8 mouse cellular contexts compared by ENCODE assay signal in the genomic region with DNA sequence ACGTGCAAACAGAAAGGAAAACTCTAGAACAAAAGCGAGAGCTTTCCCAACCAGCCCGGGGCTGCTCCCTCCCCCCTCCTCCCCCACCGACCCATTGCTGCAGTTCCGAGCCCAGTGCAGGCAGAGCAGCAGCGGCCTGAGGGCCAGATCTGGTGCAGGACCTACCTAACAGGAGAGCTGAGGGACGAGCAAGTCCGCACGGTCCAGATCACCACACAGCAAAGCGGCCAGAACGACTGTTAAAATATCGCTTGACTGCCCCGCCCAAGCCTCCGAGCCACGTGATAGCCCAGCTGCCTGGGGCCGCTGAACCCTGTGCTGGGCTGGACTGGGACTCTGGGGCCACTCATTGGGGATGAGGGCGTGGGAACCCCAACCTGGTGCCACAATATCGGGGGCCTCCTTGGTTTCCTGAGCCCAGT. TPM values are rescaled to one million over a fixed set of nuclear protein-coding genes. Genes with fewer than 3 reads are reported as not detected.
DNase-seq lines count a peak whose midpoint lies in the region; ATAC-seq and TF ChIP-seq lines count a peak whose summit lies in the region.

A gene (minus strand): TSS at position 281 of the 422 bp plus-strand sequence.

- H3K27ac ChIP-seq in bone marrow macrophage, adult 2 months (ENCODE audit: insufficient read depth, low read depth, low read length) = peak within 1 kb of the TSS; percentile 95
- peak within 1 kb of the TSS; percentile 84 for H3K27ac ChIP-seq in heart, embryonic 12.5 days (ENCODE audit: poor library complexity, severe bottlenecking)
- peak within 1 kb of the TSS; percentile 85 for H3K27ac ChIP-seq in kidney, embryonic 16.5 days (ENCODE audit: low read length)
- peak within 1 kb of the TSS; percentile 96 for H3K27ac ChIP-seq in liver, embryonic 14.5 days
- H3K27ac ChIP-seq in stomach, embryonic 15.5 days = peak within 1 kb of the TSS; percentile 83

- no peak for TF ChIP-seq CTCF in bone marrow macrophage, adult 2 months (IDR thresholded peaks at IDR 0.05; ENCODE audit: low read depth, low read length)
- TF ChIP-seq CTCF in liver, embryonic 14.5 days (IDR thresholded peaks at IDR 0.05; ENCODE audit: low read depth) = no peak

- peak within 1 kb of the TSS; percentile 76 for H3K4me3 ChIP-seq in bone marrow macrophage, adult 2 months (ENCODE audit: insufficient read depth, low read length)
- H3K4me3 ChIP-seq in heart, embryonic 12.5 days = peak within 1 kb of the TSS; percentile 69
- peak within 1 kb of the TSS; percentile 82 for H3K4me3 ChIP-seq in kidney, embryonic 16.5 days (ENCODE audit: low read length)
- peak within 1 kb of the TSS; percentile 93 for H3K4me3 ChIP-seq in liver, embryonic 14.5 days (ENCODE audit: insufficient read depth in 1 of 2, low read depth in 2 of 2, low read length in 2 of 2)
- peak within 1 kb of the TSS; percentile 73 for H3K4me3 ChIP-seq in stomach, embryonic 15.5 days (replicated peaks)

- no peaks in the 10 kb centered on the region for H3K27me3 ChIP-seq in heart, embryonic 12.5 days (replicated peaks)
- H3K27me3 ChIP-seq in kidney, embryonic 16.5 days (ENCODE audit: insufficient read depth, low read length) = no peaks in the 10 kb centered on the region
- H3K27me3 ChIP-seq in liver, embryonic 14.5 days (ENCODE audit: control insufficient read depth, insufficient read depth, low read length) = no peaks in the 10 kb centered on the region
- no peaks in the 10 kb centered on the region for H3K27me3 ChIP-seq in stomach, embryonic 15.5 days (replicated peaks)

- peak within 1 kb of the TSS; percentile 70 for H3K4me2 ChIP-seq in heart, embryonic 12.5 days
- H3K4me2 ChIP-seq in kidney, embryonic 16.5 days (replicated peaks; ENCODE audit: low read depth, low read length) = peak within 1 kb of the TSS; percentile 72
- peak within 1 kb of the TSS; percentile 70 for H3K4me2 ChIP-seq in liver, embryonic 14.5 days (ENCODE audit: low read depth)
- peak within 1 kb of the TSS; percentile 69 for H3K4me2 ChIP-seq in stomach, embryonic 15.5 days

- peak; percentile 91 for ATAC-seq in erythroblast, adult 5-6 weeks (replicated peaks; ENCODE audit: low FRiP score, poor library complexity, severe bottlenecking)
- peak; percentile 95 for ATAC-seq in heart, embryonic 12.5 days (ENCODE audit: insufficient number of reproducible peaks, low FRiP score)
- ATAC-seq in kidney, embryonic 16.5 days (ENCODE audit: low FRiP score, low TSS enrichment) = peak; percentile 97
- peak; percentile 82 for ATAC-seq in liver, embryonic 14.5 days (ENCODE audit: insufficient read depth)
- ATAC-seq in stomach, embryonic 15.5 days (ENCODE audit: insufficient read depth, low FRiP score, low read depth) = peak; percentile 92

- H3K9me3 ChIP-seq in heart, embryonic 12.5 days (replicated peaks) = no peaks in the 10 kb centered on the region
- no peaks in the 10 kb centered on the region for H3K9me3 ChIP-seq in kidney, embryonic 16.5 days (ENCODE audit: low read length)
- no peaks in the 10 kb centered on the region for H3K9me3 ChIP-seq in liver, embryonic 14.5 days (ENCODE audit: control insufficient read depth, low read length)
- no peaks in the 10 kb centered on the region for H3K9me3 ChIP-seq in stomach, embryonic 15.5 days

- peaks cover 55% of the 10 kb centered on the region for H3K4me1 ChIP-seq in bone marrow macrophage, adult 2 months (ENCODE audit: control insufficient read depth, insufficient read depth, low read length)
- peaks cover 38% of the 10 kb centered on the region for H3K4me1 ChIP-seq in heart, embryonic 12.5 days (replicated peaks)
- peaks cover 16% of the 10 kb centered on the region for H3K4me1 ChIP-seq in kidney, embryonic 16.5 days (ENCODE audit: insufficient read depth, low read length)
- peaks cover 71 to 72% of the 10 kb centered on the region in 2 experiments for H3K4me1 ChIP-seq in liver, embryonic 14.5 days (replicated peaks; ENCODE audit: control insufficient read depth in 2 of 2, insufficient read depth in 2 of 2, low read length in 1 of 2)
- peaks cover 19% of the 10 kb centered on the region; the same call in 1 of the 2 replicates for H3K4me1 ChIP-seq in stomach, embryonic 15.5 days

- peaks cover 23% of the 10 kb centered on the region for H3K36me3 ChIP-seq in heart, embryonic 12.5 days
- H3K36me3 ChIP-seq in kidney, embryonic 16.5 days (ENCODE audit: insufficient read depth, low read length) = peaks cover 4% of the 10 kb centered on the region; the same call in 1 of the 2 replicates
- H3K36me3 ChIP-seq in liver, embryonic 14.5 days (replicated peaks; ENCODE audit: control insufficient read depth, insufficient read depth, low read depth) = peaks cover 34% of the 10 kb centered on the region
- H3K36me3 ChIP-seq in stomach, embryonic 15.5 days = peaks cover 5% of the 10 kb centered on the region; the same call in 1 of the 2 replicates

- H3K9ac ChIP-seq in heart, embryonic 12.5 days = peak within 1 kb of the TSS; percentile 88
- peak within 1 kb of the TSS; percentile 86 for H3K9ac ChIP-seq in kidney, embryonic 16.5 days (replicated peaks; ENCODE audit: low read length)
- H3K9ac ChIP-seq in liver, embryonic 14.5 days (replicated peaks) = peak within 1 kb of the TSS; percentile 98
- H3K9ac ChIP-seq in stomach, embryonic 15.5 days = peak within 1 kb of the TSS; percentile 44; the same call in 1 of the 2 replicates

- WGBS in heart, embryonic 12.5 days = under 1% methylated on average over 18 of the region's 18 CpGs
- under 1% methylated on average over 18 of the region's 18 CpGs for WGBS in kidney, embryonic 16.5 days
- under 1% methylated on average over 18 of the region's 18 CpGs for WGBS in liver, embryonic 14.5 days (ENCODE audit: insufficient replicate concordance)
- under 1% methylated on average over 18 of the region's 18 CpGs for WGBS in stomach, embryonic 15.5 days

- TF ChIP-seq POLR2A in bone marrow macrophage, adult 2 months (IDR thresholded peaks at IDR 0.05; ENCODE audit: borderline replicate concordance, low read depth, low read length) = peak; percentile 17; the same call in 1 of the 2 replicates

- DNase-seq in A20 (ENCODE audit: low read depth, low spot score) = peak; percentile 71
- DNase-seq in liver, embryonic 14.5 days (ENCODE audit: low read depth in 3 of 3, low spot score in 3 of 3) = peak; percentile 73 to 74 (median 74)
- DNase-seq in natural killer cell, adult 2 months (ENCODE audit: low spot score in 2 of 2) = peak; percentile 28 to 36

- TF ChIP-seq EP300 in liver, embryonic 14.5 days (IDR thresholded peaks at IDR 0.05; ENCODE audit: low read depth) = 0 out of 2 replicates have a peak, but pooled peaks have one; percentile 34

RNA-seq across cellular contexts. Expression of the gene that starts here (rescaled TPM):
- 397 and 415 TPM in 2 replicates for polyA plus RNA-seq in bone marrow macrophage, adult 2 months (2012; ENCODE audit: insufficient read depth, insufficient read length, missing spikeins)
- 11.3 and 33.9 TPM in 2 replicates for total RNA-seq in erythroblast, adult 5-6 weeks (2015; ENCODE audit: low replicate concordance)
- total RNA-seq in erythroblast, adult 5-6 weeks (2017; ENCODE audit: low replicate concordance) = 23.7 and 39.7 TPM in 2 replicates
- polyA plus RNA-seq in heart, embryonic 12.5 days (2016; fragmentation: Nextera tagmentation; extraction: Ambion mirVana) = 54.1 and 59.3 TPM in 2 replicates
- polyA plus RNA-seq in kidney, embryonic 16.5 days (2015; fragmentation: Nextera tagmentation; extraction: Ambion mirVana) = 68.9 and 77.0 TPM in 2 replicates
- 89.7 and 108 TPM in 2 replicates for polyA plus RNA-seq in liver, embryonic 14.5 days (2012; rRNA removed)
- polyA plus RNA-seq in liver, embryonic 14.5 days (2014; fragmentation: Nextera tagmentation; extraction: Ambion mirVana) = 159 and 166 TPM in 2 replicates
- 76.3 and 82.3 TPM in 2 replicates for polyA plus RNA-seq in stomach, embryonic 15.5 days (2015; fragmentation: Nextera tagmentation; extraction: Ambion mirVana)

Comparison
In these comparisons a context has a peak if more than half of its experiments do, and no peak if none do; other contexts are left out.
1. Peak in every context shown above with its lines: DNase-seq, ATAC-seq, H3K4me3 ChIP-seq and H3K27ac ChIP-seq.
2. H3K9ac ChIP-seq: peak in every context shown above with its lines; median percentile 98 in liver, embryonic 14.5 days; 88 in heart, embryonic 12.5 days; 86 in kidney, embryonic 16.5 days; 44 in stomach, embryonic 15.5 days.